Mouse (Mus musculus) splenic B cell, adult 2 months (primary cell): ENCODE data around the gene Cadm1.

ENCODE experiments used
- DNase-seq: peaks from one replicate; pipeline ENCODE4 v3.0.0-alpha.2; 2011; ENCODE audit warnings: low read depth, low spot score
- H3K27me3 ChIP-seq: 2 replicates; pipeline ENCODE4 v1.6.1; 2012; ENCODE audit warnings: mild to moderate bottlenecking, low read length, moderate library complexity, mixed read lengths; ENCODE audit not compliant: control insufficient read depth, poor library complexity, insufficient read depth, severe bottlenecking
- H3K36me3 ChIP-seq: 2 replicates; pipeline ENCODE4 v1.6.1; 2012; ENCODE audit warnings: mild to moderate bottlenecking, low read length, moderate library complexity, mixed read lengths; ENCODE audit not compliant: control insufficient read depth, poor library complexity, insufficient read depth, severe bottlenecking

Cadm1 gene

GRCm38 (mm10) chr9:47771953-47772352 is 242.0 kb downstream of the Cadm1 start:
- H3K27me3 ChIP-seq: no peaks in the 10 kb centered on the region

GRCm38 (mm10) chr9:47772750-47773149 is 242.8 kb downstream of the Cadm1 start:
- H3K36me3 ChIP-seq: no peaks in the 10 kb centered on the region
- H3K27me3 ChIP-seq: no peaks in the 10 kb centered on the region
- peak; percentile 1 for DNase-seq

More at GRCm38 (mm10) chr9:47771953-47772352, 242.0 kb downstream of the Cadm1 start:
- no peaks in the 10 kb centered on the region for H3K36me3 ChIP-seq
- DNase-seq: no peak

GRCm38 (mm10) chr9:47776941-47777919 is 247.3 kb downstream of the Cadm1 start:
- Histone ChIP-seq H3K27me3 (no peaks in the 10 kb centered on the region), H3K36me3 (no peaks in the 10 kb centered on the region)
- no peak for DNase-seq

DNA sequence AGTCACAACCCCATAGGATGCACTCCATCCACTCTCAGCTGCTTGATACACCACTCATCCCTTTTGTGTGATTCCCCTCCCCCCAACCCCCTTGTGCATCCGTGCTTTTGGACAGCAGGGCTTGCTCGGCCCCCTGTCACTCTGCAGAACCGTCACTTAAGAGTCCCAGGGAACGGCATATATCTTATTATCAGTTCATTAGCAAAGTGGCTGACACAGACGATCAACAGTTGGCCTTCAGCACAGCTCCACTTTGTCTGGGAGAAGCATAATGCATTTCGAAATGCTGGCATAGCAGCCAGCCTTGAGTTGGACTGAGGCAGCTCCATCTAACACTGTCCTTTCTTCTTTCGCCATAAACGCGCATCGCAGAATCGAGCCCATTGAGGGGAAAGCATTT is 248.5 kb downstream of the Cadm1 start:
- DNase-seq: no peak
- Histone ChIP-seq H3K36me3 (no peaks in the 10 kb centered on the region), H3K27me3 (no peaks in the 10 kb centered on the region)

DNA sequence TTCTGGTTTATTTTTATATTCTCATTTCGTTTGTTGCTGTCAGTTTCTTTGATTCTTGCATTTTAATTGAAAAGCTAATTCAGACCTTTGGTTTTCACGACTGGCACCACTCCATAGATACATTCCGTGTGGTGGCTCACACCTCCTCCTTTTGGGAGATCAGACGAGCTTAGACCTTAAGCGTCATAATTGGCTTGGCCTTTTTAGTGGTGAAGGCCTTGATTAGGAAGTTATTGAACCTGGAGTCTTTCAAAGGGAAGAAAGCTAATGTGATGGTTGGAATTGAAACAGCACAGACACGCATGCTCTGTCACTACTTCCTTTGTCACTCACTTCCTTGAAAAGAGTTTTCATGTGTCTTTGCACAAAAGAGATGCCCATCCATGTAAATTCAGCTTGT is 249.3 kb downstream of the Cadm1 start:
- no peaks in the 10 kb centered on the region for H3K36me3 ChIP-seq
- H3K27me3 ChIP-seq: no peaks in the 10 kb centered on the region
- no peak for DNase-seq

- H3K36me3 ChIP-seq: no peaks in the 10 kb centered on the region
- H3K27me3 ChIP-seq: no peaks in the 10 kb centered on the region
- DNase-seq: no peak
These were observed 256.7 kb downstream of the Cadm1 start for GRCm38 (mm10) chr9:47786642-47787041.

- no peaks in the 10 kb centered on the region for H3K36me3 ChIP-seq
- no peak for DNase-seq
- H3K27me3 ChIP-seq: no peaks in the 10 kb centered on the region
These were observed 268.5 kb downstream of the Cadm1 start for GRCm38 (mm10) chr9:47798478-47798877.

GRCm38 (mm10) chr9:47801242-47801641 is 271.3 kb downstream of the Cadm1 start:
- no peaks in the 10 kb centered on the region for H3K36me3 ChIP-seq

DNA sequence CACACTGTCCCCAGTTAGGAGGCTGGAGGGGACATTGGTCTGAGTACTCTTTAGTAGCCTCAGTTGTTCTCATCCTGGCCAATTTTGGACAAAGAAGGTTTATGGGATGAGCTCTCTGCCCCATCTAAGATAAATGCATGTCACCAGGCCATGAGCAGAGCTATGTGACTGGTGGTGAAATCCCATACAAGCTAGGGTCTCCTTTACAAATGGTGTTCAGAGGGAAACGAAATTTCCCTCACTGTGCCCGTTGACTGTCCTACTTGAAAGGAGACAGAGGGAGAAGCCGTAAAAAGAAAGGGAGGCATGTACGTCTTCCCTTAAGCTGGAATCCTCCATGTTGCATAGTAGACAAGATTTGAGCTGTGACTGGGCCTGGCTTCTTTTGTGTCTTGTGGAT is 272.6 kb downstream of the Cadm1 start:
- Histone ChIP-seq H3K27me3 (no peaks in the 10 kb centered on the region), H3K36me3 (no peaks in the 10 kb centered on the region)
- no peak for DNase-seq

More at GRCm38 (mm10) chr9:47801242-47801641, 271.3 kb downstream of the Cadm1 start:
- no peaks in the 10 kb centered on the region for H3K27me3 ChIP-seq
- no peak for DNase-seq

DNA sequence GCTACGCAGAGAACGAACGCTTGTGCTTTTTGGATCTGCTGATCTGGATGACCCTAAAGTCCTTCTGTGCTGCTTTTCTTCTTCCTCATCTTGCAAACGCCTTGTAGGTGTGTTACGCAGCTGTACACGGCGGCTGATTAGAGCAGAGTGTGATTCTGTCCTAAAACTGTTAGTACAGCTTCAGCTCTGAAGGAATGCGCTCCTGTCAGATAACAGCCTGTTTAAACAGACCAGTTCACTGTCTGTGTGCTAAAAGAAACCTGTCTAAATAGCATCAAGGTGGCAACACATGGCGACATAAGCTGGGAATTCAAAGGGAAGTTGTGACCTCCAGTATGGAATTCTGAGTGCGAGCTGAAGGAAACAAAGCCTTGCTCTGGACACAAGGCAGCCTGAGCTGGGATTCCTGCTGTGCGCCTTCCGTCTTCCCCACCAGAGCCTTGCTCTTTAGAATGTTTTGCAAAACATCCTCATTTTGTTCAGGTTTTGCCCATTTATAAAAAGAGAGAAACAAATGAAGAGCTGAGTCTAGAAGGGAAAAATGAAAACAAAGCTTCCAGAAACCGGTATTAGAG is 273.6 kb downstream of the Cadm1 start:
- no peaks in the 10 kb centered on the region for H3K36me3 ChIP-seq
- no peak for DNase-seq

GRCm38 (mm10) chr9:47805658-47806057 is 275.7 kb downstream of the Cadm1 start:
- Histone ChIP-seq H3K36me3 (no peaks in the 10 kb centered on the region), H3K27me3 (no peaks in the 10 kb centered on the region)
- no peak for DNase-seq

More for the DNA sequence above, 273.6 kb downstream of the Cadm1 start:
- no peaks in the 10 kb centered on the region for H3K27me3 ChIP-seq

DNA sequence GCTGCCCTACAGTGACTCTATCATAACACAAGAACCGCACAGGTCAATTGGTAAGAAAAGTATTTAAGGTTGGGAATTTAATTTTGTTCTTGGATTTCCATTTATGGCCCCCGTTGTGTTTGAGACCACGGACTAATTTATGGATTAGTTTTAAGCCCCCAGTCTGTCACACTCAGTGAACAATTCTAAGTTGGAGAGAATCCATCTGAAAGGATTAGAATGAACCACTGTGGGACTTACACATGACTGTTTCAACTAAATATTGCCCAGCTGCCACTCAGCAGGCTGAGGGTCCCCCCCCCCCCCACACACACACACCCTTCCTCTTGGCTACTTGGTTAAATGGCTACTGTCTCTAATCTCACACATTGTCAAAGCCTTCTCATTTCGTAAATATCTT is 295.7 kb downstream of the Cadm1 start:
- Histone ChIP-seq H3K36me3 (no peaks in the 10 kb centered on the region), H3K27me3 (no peaks in the 10 kb centered on the region)
- DNase-seq: no peak

DNA sequence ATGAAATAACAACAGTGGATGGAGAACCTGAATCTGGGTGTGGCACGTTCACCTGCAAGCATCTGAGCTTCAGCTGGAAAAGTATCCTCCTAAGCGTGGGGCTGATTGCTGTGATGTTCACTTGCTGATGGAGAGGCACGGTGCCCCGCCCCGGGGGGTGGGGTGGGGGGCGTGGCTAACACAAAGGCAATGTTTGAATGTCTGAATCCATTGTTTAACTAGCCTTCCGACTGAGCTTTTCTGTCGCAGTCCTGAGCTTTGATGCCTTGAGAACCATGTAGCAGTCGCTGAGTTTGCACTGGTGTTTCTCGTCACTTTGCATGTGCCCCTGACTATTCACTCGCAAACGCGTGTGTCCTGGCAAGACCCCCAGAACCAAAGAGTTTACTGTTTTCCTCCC is 298.8 kb downstream of the Cadm1 start:
- Histone ChIP-seq H3K36me3 (no peaks in the 10 kb centered on the region), H3K27me3 (no peaks in the 10 kb centered on the region)
- no peak for DNase-seq

DNA sequence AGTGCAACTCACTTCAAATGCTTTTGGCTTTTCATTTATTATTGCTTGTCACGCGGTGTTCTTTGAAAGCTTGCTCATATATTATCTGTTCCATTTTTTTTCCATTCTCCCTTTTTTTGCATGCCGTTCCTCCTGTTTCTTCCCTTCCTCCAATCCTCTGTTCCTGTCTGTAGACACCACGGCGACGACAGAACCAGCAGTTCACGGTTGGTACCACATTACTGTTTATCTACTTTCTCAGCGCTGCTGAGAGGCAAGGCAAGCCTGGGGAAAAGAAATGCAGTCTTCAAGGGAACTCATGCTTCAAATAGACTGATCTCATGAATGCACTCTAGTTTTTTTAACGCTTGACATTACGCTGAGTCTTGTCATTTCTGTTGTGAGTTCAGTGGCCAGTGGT is 299.2 kb downstream of the Cadm1 start:
- DNase-seq: no peak
- Histone ChIP-seq H3K36me3 (no peaks in the 10 kb centered on the region), H3K27me3 (no peaks in the 10 kb centered on the region)

DNA sequence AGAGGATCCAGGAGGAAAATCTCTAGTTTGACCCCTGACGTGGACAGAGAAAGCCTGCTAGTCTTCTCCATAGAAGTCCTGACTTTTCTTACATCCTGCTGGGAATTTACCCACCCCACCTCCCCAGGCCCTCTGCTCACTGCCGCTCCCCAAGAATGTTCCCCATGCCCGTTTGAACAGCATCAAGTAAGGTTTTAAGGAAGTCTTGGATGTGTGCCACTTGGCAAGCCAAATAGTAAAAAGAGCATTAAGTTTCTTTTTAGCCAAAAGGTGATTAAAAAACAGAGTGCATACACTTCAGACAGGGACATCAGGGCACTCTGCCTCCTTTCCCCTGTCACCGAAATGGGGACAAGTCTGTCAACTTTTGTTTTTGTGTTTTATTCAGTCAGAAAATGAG is 299.9 kb downstream of the Cadm1 start:
- Histone ChIP-seq H3K36me3 (no peaks in the 10 kb centered on the region), H3K27me3 (no peaks in the 10 kb centered on the region)
- DNase-seq: no peak
